Mouse (Mus musculus) retina, embryonic 14.5 days (tissue): ENCODE data around the gene Cd47.

ENCODE experiments used
- DNase-seq: peaks from one replicate; pipeline ENCODE4 v3.0.0-alpha.2; 2015; ENCODE audit warnings: low spot score

Gene Cd47

GRCm38 (mm10) chr16:49951288-49951691 lies 151.0 kb downstream of the Cd47 start:
- no peak for DNase-seq

GRCm38 (mm10) chr16:49951925-49952523 lies 151.7 kb downstream of the Cd47 start:
- DNase-seq: peak; percentile 26

GRCm38 (mm10) chr16:49953817-49954216 lies 153.5 kb downstream of the Cd47 start:
- DNase-seq: no peak

- no peak for DNase-seq
Observed at GRCm38 (mm10) chr16:49954909-49955308, 154.6 kb downstream of the Cd47 start.

- no peak for DNase-seq
Observed at GRCm38 (mm10) chr16:49955325-49955724, 155.0 kb downstream of the Cd47 start.

- no peak for DNase-seq
Observed at GRCm38 (mm10) chr16:49955952-49956351, 155.6 kb downstream of the Cd47 start.

GRCm38 (mm10) chr16:49956531-49957302 lies 156.4 kb downstream of the Cd47 start:
- no peak for DNase-seq

GRCm38 (mm10) chr16:49958900-49959436 lies 158.6 kb downstream of the Cd47 start:
- DNase-seq: no peak

- no peak for DNase-seq
Observed at GRCm38 (mm10) chr16:49962305-49962704, 162.0 kb downstream of the Cd47 start.

GRCm38 (mm10) chr16:49964321-49964986 lies 164.1 kb downstream of the Cd47 start:
- DNase-seq: no peak
